Mouse (Mus musculus) ES-Bruce4 (cell line): ENCODE results near the gene Mettl21a. TPM values are rescaled to one million over a fixed set of nuclear protein-coding genes. Genes with fewer than 3 reads are reported as not detected.

Experiments used
- H3K27ac ChIP-seq: 2 replicates; pipeline ENCODE4 v1.5.1; 2012; ENCODE audit warnings: low read length, inconsistent platforms; ENCODE audit not compliant: insufficient read depth
- H3K27me3 ChIP-seq: 2 replicates; pipeline ENCODE4 v1.6.1; 2012; ENCODE audit warnings: mild to moderate bottlenecking, low read length, inconsistent platforms; ENCODE audit not compliant: control insufficient read depth, poor library complexity, insufficient read depth, severe bottlenecking
- H3K36me3 ChIP-seq: 2 replicates; pipeline ENCODE4 v1.6.1; 2012; ENCODE audit warnings: inconsistent platforms, mild to moderate bottlenecking, low read length, moderate library complexity; ENCODE audit not compliant: control insufficient read depth, poor library complexity, insufficient read depth, severe bottlenecking
- H3K4me1 ChIP-seq: one replicate; pipeline ENCODE4 v1.8.1; 2011; ENCODE audit warnings: low read length; ENCODE audit not compliant: control insufficient read depth, insufficient read depth
- H3K4me3 ChIP-seq: 2 replicates; pipeline ENCODE4 v1.5.1; 2011; ENCODE audit warnings: low read depth, mild to moderate bottlenecking, low read length
- H3K9ac ChIP-seq: 2 replicates; pipeline ENCODE4 v1.6.1; 2012; ENCODE audit warnings: low read depth, mild to moderate bottlenecking, inconsistent platforms; ENCODE audit not compliant: poor library complexity, severe bottlenecking
- H3K9me3 ChIP-seq: replicated peaks from 2 replicates; pipeline ENCODE4 v1.6.1; 2012; ENCODE audit warnings: mild to moderate bottlenecking, low read length, inconsistent platforms; ENCODE audit not compliant: control insufficient read depth, poor library complexity, insufficient read depth, severe bottlenecking
- CTCF ChIP-seq: IDR thresholded peaks from one replicate; pipeline ENCODE4 v1.8.1; 2011; ENCODE audit warnings: low read depth, low read length
- EP300 ChIP-seq: IDR thresholded peaks from 2 replicates; pipeline ENCODE4 v1.6.1; 2011; ENCODE audit warnings: low read depth, low read length; ENCODE audit not compliant: insufficient read depth
- POLR2A ChIP-seq: IDR thresholded peaks from one replicate; pipeline ENCODE4 v1.8.1; 2011; ENCODE audit warnings: low read length; ENCODE audit not compliant: insufficient read depth
- polyA plus RNA-seq: library from polyadenylated mRNA; stranded (reverse); fragments of >200 nt; gene quantifications from 2 replicates; pipeline ENCODE4 v1.2.4, GENCODE M21; 2011; ENCODE audit warnings: low read depth; ENCODE audit not compliant: missing spikeins, insufficient read depth, insufficient read length

The Mettl21a gene
- polyA plus RNA-seq, 1 experiment, result 14.5 TPM

DNA sequence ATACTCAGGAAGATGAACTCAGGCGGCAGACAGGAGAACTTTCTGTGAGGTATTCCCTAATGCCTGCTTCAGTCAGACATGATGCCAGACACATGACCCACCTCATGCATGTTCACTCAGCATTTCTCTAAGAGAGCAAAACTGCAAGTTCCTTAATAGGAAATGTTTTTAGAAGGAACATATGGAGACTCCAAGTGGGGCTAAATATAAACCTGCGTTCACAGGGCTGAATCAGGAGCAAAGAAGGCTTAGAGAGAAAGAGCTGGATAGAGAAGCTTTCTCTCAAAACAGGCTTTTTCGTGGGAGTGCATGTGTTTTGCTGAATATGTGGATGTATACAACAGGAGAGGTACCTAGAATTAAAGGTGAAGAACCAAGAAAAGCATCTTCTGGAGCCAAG lies 16.2 kb upstream of the Mettl21a start:
- H3K9ac ChIP-seq, result no peak overlapping the region
- H3K27me3 ChIP-seq, result no peaks in the 10 kb centered on the region
- H3K4me3 ChIP-seq, result no peak overlapping the region
- H3K36me3 ChIP-seq, result no peaks in the 10 kb centered on the region
- H3K4me1 ChIP-seq, result no peaks in the 10 kb centered on the region
- no peak for TF ChIP-seq CTCF
- no peak for TF ChIP-seq POLR2A
- no peak for TF ChIP-seq EP300
- H3K9me3 ChIP-seq, result no peaks in the 10 kb centered on the region
- H3K27ac ChIP-seq, result no peak overlapping the region

DNA sequence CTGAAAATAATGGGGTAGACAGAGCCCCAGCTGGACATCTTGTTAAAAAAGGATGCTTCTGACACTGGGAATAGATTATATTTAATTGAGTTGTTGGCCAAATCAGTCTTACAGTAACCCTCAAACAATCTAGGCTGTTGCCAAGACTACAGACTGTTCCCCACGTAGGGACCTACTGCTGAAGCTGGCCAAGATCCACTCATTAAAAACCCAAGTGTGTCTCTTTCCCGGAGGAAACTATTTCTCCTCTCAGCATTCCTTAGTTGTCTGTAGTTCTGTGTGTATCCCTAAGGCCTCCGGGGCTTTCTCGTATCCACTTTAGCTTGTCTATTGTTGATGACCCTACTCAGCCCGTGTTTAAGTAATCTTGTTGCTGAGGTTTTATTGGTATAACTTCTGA lies 14.5 kb upstream of the Mettl21a start:
- TF ChIP-seq EP300 (no peak), POLR2A (no peak), CTCF (no peak)
- H3K4me3 ChIP-seq, result no peak overlapping the region
- no peaks in the 10 kb centered on the region for H3K9me3 ChIP-seq
- no peaks in the 10 kb centered on the region for H3K4me1 ChIP-seq
- no peaks in the 10 kb centered on the region for H3K27me3 ChIP-seq
- no peak overlapping the region for H3K27ac ChIP-seq
- H3K9ac ChIP-seq, result no peak overlapping the region
- no peaks in the 10 kb centered on the region for H3K36me3 ChIP-seq

DNA sequence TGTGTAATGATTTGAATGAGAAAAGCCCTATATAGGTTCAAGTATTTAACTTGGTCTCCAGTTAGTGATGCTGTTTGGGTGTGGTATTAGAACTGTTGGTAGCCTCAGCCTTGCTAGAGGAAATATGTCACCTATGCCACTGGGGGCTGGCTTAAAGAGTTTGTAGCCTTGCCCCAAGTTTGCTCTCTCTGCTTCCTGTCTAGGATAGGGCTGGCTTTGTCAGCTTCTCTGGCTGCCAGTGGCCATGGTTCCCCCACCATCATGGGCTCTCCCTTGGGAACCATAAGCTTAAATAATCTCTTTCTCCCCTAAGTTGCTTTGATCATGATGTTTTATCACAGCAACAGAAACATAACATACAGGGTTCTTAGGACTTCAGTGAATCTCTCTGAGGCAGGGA lies 8.2 kb upstream of the Mettl21a start:
- Histone ChIP-seq H3K9ac (no peak overlapping the region), H3K9me3 (no peaks in the 10 kb centered on the region), H3K4me1 (peaks cover 2% of the 10 kb centered on the region), H3K27ac (no peak overlapping the region), H3K36me3 (no peaks in the 10 kb centered on the region), H3K27me3 (no peaks in the 10 kb centered on the region), H3K4me3 (no peak overlapping the region)
- no peak for TF ChIP-seq POLR2A
- TF ChIP-seq CTCF, result no peak
- no peak for TF ChIP-seq EP300

DNA sequence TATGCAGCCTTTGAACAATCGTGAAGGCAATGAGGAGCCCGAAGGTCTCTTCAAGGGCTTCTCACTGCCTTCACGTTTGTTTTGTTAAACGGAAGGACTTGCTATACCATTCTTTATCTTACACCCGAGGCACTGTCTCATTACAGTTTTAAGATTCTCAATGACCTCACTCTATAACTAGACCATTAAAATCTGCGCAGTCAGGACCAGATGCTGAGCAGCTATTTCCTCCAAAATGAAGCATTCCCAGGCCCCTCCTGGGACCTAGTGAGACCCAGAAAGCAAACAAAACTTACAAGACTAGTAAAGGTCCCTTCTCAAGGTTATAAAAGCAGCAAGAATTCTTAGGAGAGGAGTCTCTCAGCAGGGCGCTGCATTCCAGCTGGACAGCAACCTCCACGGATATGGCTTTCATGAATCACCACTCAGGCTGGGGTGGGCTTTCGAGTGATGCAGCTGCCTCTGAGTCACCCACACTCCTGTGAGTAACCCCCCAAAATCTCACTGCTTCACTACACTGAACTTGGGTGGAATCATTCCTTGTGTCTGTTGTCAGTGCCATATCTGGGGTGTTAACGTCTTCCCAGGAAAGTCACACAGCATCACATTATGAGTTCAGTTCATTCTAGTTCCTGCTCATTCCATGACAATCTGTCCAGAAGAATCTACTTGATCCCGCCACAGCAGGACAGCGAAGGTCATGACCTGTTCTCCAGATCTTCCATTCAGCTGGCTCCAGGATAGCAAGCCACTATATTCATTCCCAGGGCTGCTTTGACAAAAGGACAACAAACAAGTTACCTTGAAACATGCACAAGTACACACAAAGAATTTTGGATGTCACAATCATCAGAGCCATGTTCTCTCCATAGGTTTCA lies 6.8 kb upstream of the Mettl21a start:
- Histone ChIP-seq H3K36me3 (no peaks in the 10 kb centered on the region), H3K4me3 (no peak overlapping the region), H3K9me3 (no peaks in the 10 kb centered on the region), H3K4me1 (peaks cover 2% of the 10 kb centered on the region), H3K9ac (no peak overlapping the region), H3K27ac (no peak overlapping the region), H3K27me3 (no peaks in the 10 kb centered on the region)
- TF ChIP-seq CTCF (no peak), POLR2A (no peak), EP300 (no peak)

DNA sequence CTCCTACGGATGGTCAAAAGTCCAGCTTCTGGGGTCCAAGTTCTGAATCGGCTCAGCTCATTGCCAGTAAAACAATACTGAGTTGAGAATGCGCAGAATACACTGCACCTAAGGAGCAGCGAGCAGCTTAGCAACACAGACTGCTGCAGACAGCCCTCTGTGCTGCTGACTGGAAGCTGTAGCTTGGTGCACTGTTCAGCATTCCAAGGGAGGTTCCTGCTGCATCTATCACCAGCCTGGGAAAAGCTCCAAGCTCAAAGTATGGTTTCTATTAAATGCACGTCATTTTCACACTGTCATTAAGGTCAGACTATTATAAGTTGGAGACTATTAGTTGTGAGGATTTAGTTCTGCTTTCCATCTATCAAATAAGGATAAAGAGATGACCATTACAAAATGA lies 4.1 kb upstream of the Mettl21a start:
- H3K27me3 ChIP-seq, result no peaks in the 10 kb centered on the region
- peaks cover 2% of the 10 kb centered on the region for H3K4me1 ChIP-seq
- no peak for TF ChIP-seq EP300
- no peak for TF ChIP-seq POLR2A
- no peak for TF ChIP-seq CTCF
- no peak overlapping the region for H3K27ac ChIP-seq
- no peak overlapping the region for H3K9ac ChIP-seq
- H3K4me3 ChIP-seq, result no peak overlapping the region
- H3K36me3 ChIP-seq, result no peaks in the 10 kb centered on the region
- H3K9me3 ChIP-seq, result no peaks in the 10 kb centered on the region

DNA sequence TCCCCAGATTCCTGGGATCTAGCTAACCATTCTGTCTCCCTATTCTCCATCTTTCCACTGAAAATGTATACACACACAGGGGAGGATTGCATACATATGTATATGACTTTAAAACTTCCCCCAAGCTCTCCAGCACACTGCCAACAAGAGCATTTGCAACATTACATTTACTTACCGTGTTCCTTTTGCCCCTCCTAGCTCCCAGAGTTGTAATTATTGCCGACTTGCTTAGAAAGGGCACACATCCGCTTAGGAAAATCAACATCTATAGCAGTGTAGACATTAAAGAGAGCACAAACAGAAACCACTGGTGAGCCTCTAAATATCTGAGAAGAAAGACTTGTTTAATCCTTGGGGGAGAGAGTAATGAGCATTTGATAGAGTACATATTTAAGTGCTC lies 1.2 kb upstream of the Mettl21a start:
- H3K36me3 ChIP-seq, result no peaks in the 10 kb centered on the region
- peak overlapping the region; percentile 74; the same call in 1 of the 2 replicates for H3K9ac ChIP-seq
- no peaks in the 10 kb centered on the region for H3K27me3 ChIP-seq
- no peaks in the 10 kb centered on the region for H3K4me1 ChIP-seq
- TF ChIP-seq EP300 (no peak), POLR2A (no peak), CTCF (no peak)
- no peaks in the 10 kb centered on the region for H3K9me3 ChIP-seq
- H3K27ac ChIP-seq, result no peak overlapping the region
- no peak overlapping the region for H3K4me3 ChIP-seq
